In the genomic region with DNA sequence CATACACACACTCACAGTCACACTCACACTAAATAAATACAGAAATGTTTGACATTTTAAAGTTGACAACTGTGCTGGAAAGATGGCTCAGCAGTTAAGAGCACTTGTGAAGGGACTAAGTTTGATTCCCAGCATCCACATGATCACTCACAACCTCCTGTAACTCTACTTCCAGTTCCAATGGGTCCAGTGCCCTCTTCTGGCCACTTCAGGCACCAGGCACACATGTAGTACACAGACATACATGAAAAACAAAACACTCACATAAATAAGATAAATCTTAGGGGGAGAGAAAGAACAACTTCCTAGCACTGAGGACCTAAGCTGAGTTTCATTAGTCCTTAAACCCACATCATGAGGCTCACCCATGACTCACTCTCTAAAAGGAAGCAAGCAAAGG, we compare ENCODE assay signal across 18 mouse cellular contexts.
DNase-seq lines count a peak whose midpoint lies in the region; ATAC-seq and TF ChIP-seq lines count a peak whose summit lies in the region.
"Had no signal": no experiment of that assay in that cellular context is flagged by ENCODE, and none has a peak within 500 bp of the region (broad histone marks: within the 10 kb centered on the region; RNA-seq: fewer than 3 reads in every experiment).

No protein-coding gene starts in this region.

- H3K27ac ChIP-seq in kidney, postnatal 0 days = no peak overlapping the region
- no peak overlapping the region for H3K27ac ChIP-seq in MEL (ENCODE audit: control insufficient read depth, low read depth, low read length)
- H3K27ac ChIP-seq: embryonic facial prominence, embryonic 12.5 days; forebrain, embryonic 10.5 days; hindbrain, embryonic 13.5 days; limb, embryonic 10.5 days; liver, embryonic 15.5 days; midbrain, embryonic 15.5 days had no signal

- TF ChIP-seq RAD21 in MEL (IDR thresholded peaks at IDR 0.05; ENCODE audit: low read depth, low read length) = peak; percentile 36

- H3K4me2 ChIP-seq in kidney, postnatal 0 days (ENCODE audit: low read length) = no peak overlapping the region
- H3K4me2 ChIP-seq: embryonic facial prominence, embryonic 12.5 days; hindbrain, embryonic 13.5 days; liver, embryonic 15.5 days; midbrain, embryonic 15.5 days had no signal

- H3K9me3 ChIP-seq in kidney, postnatal 0 days (replicated peaks; ENCODE audit: low read length) = no peaks in the 10 kb centered on the region
- no peaks in the 10 kb centered on the region for H3K9me3 ChIP-seq in MEL (replicated peaks; ENCODE audit: insufficient read depth, low read length)
- H3K9me3 ChIP-seq: embryonic facial prominence, embryonic 12.5 days; forebrain, embryonic 10.5 days; G1E; hindbrain, embryonic 13.5 days; limb, embryonic 10.5 days; liver, embryonic 15.5 days; midbrain, embryonic 15.5 days had no signal

- no peaks in the 10 kb centered on the region for H3K36me3 ChIP-seq in kidney, postnatal 0 days (ENCODE audit: insufficient read depth, low read length)
- H3K36me3 ChIP-seq in MEL (ENCODE audit: control insufficient read depth in 1 of 2, insufficient read depth in 2 of 2, low read length in 2 of 2) = no peaks in the 10 kb centered on the region
- H3K36me3 ChIP-seq in splenic B cell, adult 2 months (ENCODE audit: control insufficient read depth, insufficient read depth, low read length, poor library complexity, severe bottlenecking) = no peaks in the 10 kb centered on the region
- H3K36me3 ChIP-seq: embryonic facial prominence, embryonic 12.5 days; forebrain, embryonic 10.5 days; limb, embryonic 10.5 days; liver, embryonic 15.5 days; midbrain, embryonic 15.5 days had no signal

- no peaks in the 10 kb centered on the region for H3K79me2 ChIP-seq in MEL (ENCODE audit: control insufficient read depth, insufficient read depth, low read length, poor library complexity)

- TF ChIP-seq EP300 in MEL (IDR thresholded peaks at IDR 0.05; ENCODE audit: low read depth in 1 of 2, low read length in 2 of 2) = no peak

- ATAC-seq in kidney, postnatal 0 days (replicated peaks; ENCODE audit: low FRiP score, low read depth) = no peak
- ATAC-seq: activated CD4-positive, CD25-positive, alpha-beta regulatory T cell, adult 4 months; midbrain, embryonic 15.5 days had no signal

- no peak for DNase-seq in kidney, postnatal 0 days (ENCODE audit: low spot score)
- no peak for DNase-seq in kidney, postnatal 4 days
- peak; percentile 18 for DNase-seq in thymus, postnatal 25 days
- no peak for DNase-seq in thymus, postnatal 0 days (ENCODE audit: low spot score)
- DNase-seq in MEL (ENCODE audit: low read depth, low spot score) = peak; percentile 32
- peak; percentile 5 for DNase-seq in splenic B cell, adult 2 months (ENCODE audit: low read depth, low spot score)
- no peak for DNase-seq in ovary, postnatal 36 days (ENCODE audit: low spot score)
- no peak for DNase-seq in adrenal gland, postnatal 10 days
- DNase-seq: cerebellum, postnatal 25 days; kidney, adult 11 months had no signal

- no peak overlapping the region for H3K9ac ChIP-seq in kidney, postnatal 0 days (ENCODE audit: low read depth, low read length)
- no peak overlapping the region for H3K9ac ChIP-seq in MEL (ENCODE audit: control insufficient read depth, low read depth, low read length, poor library complexity, severe bottlenecking)
- H3K9ac ChIP-seq: embryonic facial prominence, embryonic 12.5 days; hindbrain, embryonic 13.5 days; liver, embryonic 15.5 days; midbrain, embryonic 15.5 days had no signal

- no peak for TF ChIP-seq POLR2A in MEL (IDR thresholded peaks at IDR 0.05; ENCODE audit: control insufficient read depth in 1 of 2, insufficient read depth in 1 of 2, low read depth in 1 of 2, low read length in 2 of 2, poor library complexity in 1 of 2)

- TF ChIP-seq CTCF in kidney, postnatal 0 days (IDR thresholded peaks at IDR 0.05; ENCODE audit: low read depth) = peak; percentile 44
- peak; percentile 10 to 39 (median 26); a peak in 2 of 6 replicates for TF ChIP-seq CTCF in MEL (IDR thresholded peaks at IDR 0.05 in 2 of 3, conservative IDR thresholded peaks at IDR 0.05 in 1 of 3; ENCODE audit: control insufficient read depth in 1 of 3, insufficient read depth in 1 of 3, low read depth in 2 of 3, low read length in 3 of 3, poor library complexity in 1 of 3, severe bottlenecking in 1 of 3)

- H3K4me1 ChIP-seq in kidney, postnatal 0 days (replicated peaks; ENCODE audit: insufficient read depth, low read length) = no peaks in the 10 kb centered on the region
- peaks cover 4% of the 10 kb centered on the region in 2 experiments; a peak in 2 of 4 replicates for H3K4me1 ChIP-seq in MEL (ENCODE audit: control insufficient read depth in 1 of 2, insufficient read depth in 2 of 2, low read length in 2 of 2)
- H3K4me1 ChIP-seq: embryonic facial prominence, embryonic 12.5 days; hindbrain, embryonic 13.5 days; limb, embryonic 10.5 days; liver, embryonic 15.5 days; midbrain, embryonic 15.5 days had no signal

- H3K27me3 ChIP-seq in kidney, postnatal 0 days (ENCODE audit: insufficient read depth, low read length) = no peaks in the 10 kb centered on the region
- H3K27me3 ChIP-seq in MEL (ENCODE audit: control insufficient read depth in 1 of 2, insufficient read depth in 2 of 2, low read length in 2 of 2) = no peaks in the 10 kb centered on the region
- no peaks in the 10 kb centered on the region for H3K27me3 ChIP-seq in splenic B cell, adult 2 months (ENCODE audit: control insufficient read depth, insufficient read depth, low read length, poor library complexity, severe bottlenecking)
- H3K27me3 ChIP-seq: embryonic facial prominence, embryonic 12.5 days; hindbrain, embryonic 13.5 days; liver, embryonic 15.5 days; midbrain, embryonic 15.5 days had no signal

- no peak overlapping the region for H3K4me3 ChIP-seq in kidney, postnatal 0 days (replicated peaks; ENCODE audit: low read depth, low read length)
- H3K4me3 ChIP-seq in MEL (ENCODE audit: control insufficient read depth in 1 of 2, insufficient read depth in 1 of 2, low read depth in 2 of 2, low read length in 2 of 2) = no peak overlapping the region
- H3K4me3 ChIP-seq: embryonic facial prominence, embryonic 12.5 days; forebrain, embryonic 10.5 days; hindbrain, embryonic 13.5 days; limb, embryonic 10.5 days; liver, embryonic 15.5 days; midbrain, embryonic 15.5 days had no signal

TF ChIP-seq in MEL, 35 proteins besides CTCF, POLR2A, EP300 and RAD21:
- TF ChIP-seq SIN3A (IDR thresholded peaks at IDR 0.05; ENCODE audit: low read length) = no peak
- TF ChIP-seq SMC3 (IDR thresholded peaks at IDR 0.05; ENCODE audit: low read depth, low read length) = peak; percentile 48

Comparison
In these comparisons a context has a peak if more than half of its experiments do, and no peak if none do; other contexts are left out.
1. DNase-seq: peak in thymus, postnatal 25 days (single experiment), MEL (single experiment) and splenic B cell, adult 2 months (single experiment); none in kidney, postnatal 0 days (single experiment), kidney, postnatal 4 days (0 of 2), thymus, postnatal 0 days (single experiment), ovary, postnatal 36 days (single experiment) and adrenal gland, postnatal 10 days (single experiment).